Mouse (Mus musculus): ENCODE results near the gene Dusp22.

DNA sequence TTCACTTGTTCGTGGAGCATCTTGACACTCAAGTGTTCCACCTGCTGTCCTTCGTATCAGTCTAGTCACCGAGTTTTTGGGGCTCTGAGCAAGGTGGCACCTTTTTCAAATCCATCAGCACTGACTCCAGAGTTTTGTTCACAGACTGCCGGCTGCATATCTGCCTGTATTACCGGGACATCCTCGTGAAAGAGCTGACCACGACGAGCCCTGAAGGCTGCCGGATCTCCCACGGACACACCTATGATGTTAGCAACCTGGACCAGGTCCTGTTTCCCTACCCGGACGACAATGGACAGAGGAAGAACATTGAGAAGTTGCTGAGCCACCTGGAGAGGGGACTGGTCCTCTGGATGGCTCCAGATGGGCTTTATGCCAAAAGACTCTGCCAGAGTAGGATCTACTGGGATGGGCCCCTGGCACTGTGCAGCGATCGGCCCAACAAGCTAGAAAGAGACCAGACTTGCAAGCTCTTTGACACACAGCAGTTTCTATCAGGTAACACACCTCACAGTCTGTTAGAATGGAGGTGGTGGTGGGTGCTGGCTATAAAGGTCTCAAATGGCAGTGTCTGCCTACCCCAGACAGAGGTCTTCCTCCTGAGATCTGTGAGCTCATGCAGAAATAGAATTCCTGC is 97.6 kb downstream of the Dusp22 start:
- no peak for TF ChIP-seq CTCF (IDR thresholded peaks at IDR 0.05; ENCODE audit: control insufficient read depth, insufficient read depth, low read length)
- no peak for TF ChIP-seq POLR2A (IDR thresholded peaks at IDR 0.05; ENCODE audit: borderline replicate concordance, control insufficient read depth, low read depth, low read length)

All from bone marrow, adult 2 months (tissue).